Mouse (Mus musculus) heart, embryonic 10.5 days (tissue): ENCODE measurements at regions not wholly inside any gene's neighbourhood (a gene's known extent, or its start where the extent isn't known, plus 50 kb on each side); places are given as distances from the start of the nearest gene placed in this dataset.
"Not testable (repeated sequence)": the region's sequence is repeated elsewhere in the genome, so short reads cannot be mapped to it uniquely, and the experiment has no call there.

Experiments used
- DNase-seq: peaks from one replicate; pipeline ENCODE4 v3.0.0-alpha.2; 2017; ENCODE audit warnings: low spot score
- H3K27ac ChIP-seq: fragments of 300-500 bp; sonication (generic); 2 replicates; pipeline ENCODE4 v1.5.1; 2016; ENCODE audit warnings: mild to moderate bottlenecking
- H3K27me3 ChIP-seq: fragments of 300-500 bp; sonication (generic); 2 replicates; pipeline ENCODE4 v1.6.1; 2016; ENCODE audit warnings: mild to moderate bottlenecking; ENCODE audit not compliant: poor library complexity, insufficient read depth, severe bottlenecking
- H3K36me3 ChIP-seq: fragments of 300-500 bp; sonication (generic); 2 replicates; pipeline ENCODE4 v1.6.1; 2016; ENCODE audit warnings: mild to moderate bottlenecking, moderate library complexity
- H3K4me1 ChIP-seq: fragments of 300-500 bp; sonication (generic); 2 replicates; pipeline ENCODE4 v1.6.1; 2016; ENCODE audit warnings: mild to moderate bottlenecking
- H3K4me3 ChIP-seq: fragments of 300-500 bp; sonication (generic); 2 replicates; pipeline ENCODE4 v1.5.1; 2016; ENCODE audit warnings: mild to moderate bottlenecking, moderate library complexity
- H3K9me3 ChIP-seq: fragments of 300-500 bp; sonication (generic); 2 replicates; pipeline ENCODE4 v1.6.1; 2016; ENCODE audit warnings: mild to moderate bottlenecking, moderate library complexity
- WGBS: fragments of 180-500 bp; shearing (Covaris S2); methylation state at CpG from one replicate; pipeline ENCODE4 v1.1.7; 2016; 5-methylcytosine and 5-hydroxymethylcytosine counted together

- 86% methylated on average over 9 of the region's 9 CpGs for WGBS
- no peaks in the 10 kb centered on the region for H3K36me3 ChIP-seq
- H3K27ac ChIP-seq, result no peak overlapping the region
- no peaks in the 10 kb centered on the region for H3K27me3 ChIP-seq
- H3K4me3 ChIP-seq, result no peak overlapping the region
- DNase-seq, result no peak
- no peaks in the 10 kb centered on the region for H3K9me3 ChIP-seq
- no peaks in the 10 kb centered on the region for H3K4me1 ChIP-seq
Measured at GRCm38 (mm10) chr12:33496306-33496705, 66.9 kb downstream of the Twistnb start.

- H3K4me1 ChIP-seq, result no peaks in the 10 kb centered on the region
- no peaks in the 10 kb centered on the region for H3K27me3 ChIP-seq
- H3K9me3 ChIP-seq, result no peaks in the 10 kb centered on the region
- DNase-seq, result no peak
- no peak overlapping the region for H3K27ac ChIP-seq
- H3K36me3 ChIP-seq, result no peaks in the 10 kb centered on the region
- H3K4me3 ChIP-seq, result no peak overlapping the region
- WGBS, result 57% methylated on average over 11 of the region's 11 CpGs
Measured at GRCm38 (mm10) chr12:33497319-33497892, 68.0 kb downstream of the Twistnb start.

- Histone ChIP-seq H3K4me3 (no peak overlapping the region), H3K36me3 (no peaks in the 10 kb centered on the region), H3K27me3 (no peaks in the 10 kb centered on the region), H3K27ac (no peak overlapping the region), H3K9me3 (no peaks in the 10 kb centered on the region), H3K4me1 (no peaks in the 10 kb centered on the region)
- DNase-seq, result no peak
- over 99% methylated on average over 7 of the region's 7 CpGs for WGBS
Measured at GRCm38 (mm10) chr12:33541566-33541965, 112.1 kb downstream of the Twistnb start.

- WGBS, result 44% methylated on average over 7 of the region's 7 CpGs
- not testable (repeated sequence) for H3K4me1 ChIP-seq, H3K4me3 ChIP-seq, H3K27me3 ChIP-seq, DNase-seq, H3K36me3 ChIP-seq, H3K27ac ChIP-seq, H3K9me3 ChIP-seq
Measured at GRCm38 (mm10) chr12:33551660-33552059, 122.2 kb downstream of the Twistnb start.

GRCm38 (mm10) chr12:33552231-33552630 is 122.8 kb downstream of the Twistnb start:
- DNase-seq, result no peak
- no peaks in the 10 kb centered on the region for H3K4me1 ChIP-seq
- H3K9me3 ChIP-seq, result no peaks in the 10 kb centered on the region
- no peak overlapping the region for H3K4me3 ChIP-seq
- H3K27ac ChIP-seq, result no peak overlapping the region
- H3K36me3 ChIP-seq, result no peaks in the 10 kb centered on the region
- H3K27me3 ChIP-seq, result no peaks in the 10 kb centered on the region
- 88% methylated on average over 3 of the region's 3 CpGs for WGBS

GRCm38 (mm10) chr12:33552651-33553050 is 123.2 kb downstream of the Twistnb start:
- Histone ChIP-seq H3K4me3 (no peak overlapping the region), H3K27ac (no peak overlapping the region), H3K9me3 (no peaks in the 10 kb centered on the region), H3K4me1 (no peaks in the 10 kb centered on the region), H3K36me3 (no peaks in the 10 kb centered on the region), H3K27me3 (no peaks in the 10 kb centered on the region)
- no peak for DNase-seq
- WGBS, result 85% methylated on average over 5 of the region's 5 CpGs

GRCm38 (mm10) chr12:33553731-33554130 is 124.3 kb downstream of the Twistnb start:
- H3K9me3 ChIP-seq, result no peaks in the 10 kb centered on the region
- no peaks in the 10 kb centered on the region for H3K36me3 ChIP-seq
- H3K4me1 ChIP-seq, result no peaks in the 10 kb centered on the region
- no peaks in the 10 kb centered on the region for H3K27me3 ChIP-seq
- no peak for DNase-seq
- no peak overlapping the region for H3K27ac ChIP-seq
- H3K4me3 ChIP-seq, result no peak overlapping the region
- WGBS, result 37% methylated on average over 4 of the region's 4 CpGs

- Histone ChIP-seq H3K27ac (no peak overlapping the region), H3K27me3 (no peaks in the 10 kb centered on the region)
- 57% methylated on average over 7 of the region's 7 CpGs for WGBS
Measured at GRCm38 (mm10) chr12:33561141-33561540, 131.7 kb downstream of the Twistnb start.

GRCm38 (mm10) chr12:33577877-33578428 is 148.5 kb downstream of the Twistnb start:
- 73% methylated on average over 6 of the region's 6 CpGs for WGBS
- no peaks in the 10 kb centered on the region for H3K36me3 ChIP-seq
- no peak overlapping the region for H3K4me3 ChIP-seq
- H3K27ac ChIP-seq, result no peak overlapping the region
- no peak for DNase-seq
- H3K27me3 ChIP-seq, result no peaks in the 10 kb centered on the region
- H3K4me1 ChIP-seq, result no peaks in the 10 kb centered on the region
- H3K9me3 ChIP-seq, result no peaks in the 10 kb centered on the region

More at GRCm38 (mm10) chr12:33561141-33561540, 131.7 kb downstream of the Twistnb start:
- Histone ChIP-seq H3K9me3 (no peaks in the 10 kb centered on the region), H3K36me3 (no peaks in the 10 kb centered on the region), H3K4me1 (no peaks in the 10 kb centered on the region), H3K4me3 (no peak overlapping the region)
- no peak for DNase-seq

GRCm38 (mm10) chr12:33580809-33581208 is 151.4 kb downstream of the Twistnb start:
- H3K9me3 ChIP-seq, result no peaks in the 10 kb centered on the region
- no peak overlapping the region for H3K4me3 ChIP-seq
- H3K4me1 ChIP-seq, result no peaks in the 10 kb centered on the region
- 79% methylated on average over 2 of the region's 2 CpGs for WGBS
- H3K27me3 ChIP-seq, result no peaks in the 10 kb centered on the region
- no peaks in the 10 kb centered on the region for H3K36me3 ChIP-seq
- no peak overlapping the region for H3K27ac ChIP-seq
- DNase-seq, result no peak

GRCm38 (mm10) chr12:33591031-33591430 is 161.6 kb downstream of the Twistnb start:
- whole genome bisulfite sequencing, result 85% methylated on average over 5 of the region's 5 CpGs
- no peaks in the 10 kb centered on the region for H3K27me3 ChIP-seq
- H3K36me3 ChIP-seq, result no peaks in the 10 kb centered on the region
- no peak overlapping the region for H3K27ac ChIP-seq
- DNase-seq, result no peak
- H3K4me3 ChIP-seq, result no peak overlapping the region
- H3K9me3 ChIP-seq, result no peaks in the 10 kb centered on the region
- no peaks in the 10 kb centered on the region for H3K4me1 ChIP-seq

GRCm38 (mm10) chr12:33592431-33592911 is 163.0 kb downstream of the Twistnb start:
- Histone ChIP-seq H3K27me3 (no peaks in the 10 kb centered on the region), H3K4me1 (no peaks in the 10 kb centered on the region), H3K9me3 (no peaks in the 10 kb centered on the region), H3K36me3 (no peaks in the 10 kb centered on the region), H3K27ac (no peak overlapping the region), H3K4me3 (no peak overlapping the region)
- 61% methylated on average over 6 of the region's 6 CpGs for WGBS
- no peak for DNase-seq

GRCm38 (mm10) chr12:33592938-33593337 is 163.5 kb downstream of the Twistnb start:
- no peak for DNase-seq
- Histone ChIP-seq H3K4me3 (no peak overlapping the region), H3K4me1 (no peaks in the 10 kb centered on the region), H3K27ac (no peak overlapping the region), H3K36me3 (no peaks in the 10 kb centered on the region), H3K27me3 (no peaks in the 10 kb centered on the region), H3K9me3 (no peaks in the 10 kb centered on the region)
- WGBS, result 80% methylated on average over 17 of the region's 17 CpGs

GRCm38 (mm10) chr12:33593685-33594084 is 164.2 kb downstream of the Twistnb start:
- 79% methylated on average over 4 of the region's 4 CpGs for WGBS
- Histone ChIP-seq H3K9me3 (no peaks in the 10 kb centered on the region), H3K4me1 (no peaks in the 10 kb centered on the region), H3K27ac (no peak overlapping the region), H3K36me3 (no peaks in the 10 kb centered on the region), H3K4me3 (no peak overlapping the region), H3K27me3 (no peaks in the 10 kb centered on the region)
- no peak for DNase-seq
